Mouse (Mus musculus): ENCODE measurements around the gene Ccdc88b.

DNA sequence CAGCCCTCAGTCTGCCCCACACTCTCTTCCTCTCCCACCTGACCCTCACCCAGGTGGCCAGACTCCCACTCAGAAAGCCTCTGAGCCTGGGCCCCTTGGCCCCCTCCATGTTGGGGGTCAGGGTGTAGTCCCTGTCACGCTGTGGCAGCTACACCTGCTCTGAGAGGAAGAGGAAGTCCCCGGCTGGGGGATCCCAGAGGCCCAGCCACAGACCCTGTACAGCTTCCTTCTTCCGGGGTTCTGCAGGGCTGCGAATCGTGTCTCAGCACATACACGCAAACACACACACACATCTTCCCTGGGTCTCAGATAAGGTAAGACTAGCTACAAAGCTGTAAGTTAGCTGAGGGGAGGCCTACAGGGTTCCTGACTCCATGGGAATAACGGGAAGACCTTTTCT lies at the start of gene Ccdc88b:
- TF ChIP-seq CTCF (IDR thresholded peaks at IDR 0.05; ENCODE audit: low read depth, low read length) (no peak), POLR2A (IDR thresholded peaks at IDR 0.05; ENCODE audit: borderline replicate concordance, low read depth, low read length) (no peak)
